Mouse (Mus musculus) lung, embryonic 14.5 days (tissue): ENCODE data around the gene Adck2. TPM values are rescaled to one million over a fixed set of nuclear protein-coding genes. Genes with fewer than 3 reads are reported as not detected.

Experiments used
- ATAC-seq: fragments of 200-750 bp; cut with Nextera tagmentation; 2 replicates; pipeline ENCODE4 v1.8.0; 2017; ENCODE audit warnings: mild to moderate bottlenecking, moderate TSS enrichment, moderate library complexity; ENCODE audit not compliant: insufficient read depth
- DNase-seq: peaks from one replicate; pipeline ENCODE4 v3.0.0-alpha.2; 2015
- H3K27ac ChIP-seq: fragments of 300-500 bp; sonication (generic); 2 replicates; pipeline ENCODE4 v1.5.1; 2014; ENCODE audit warnings: low read depth, mild to moderate bottlenecking, moderate library complexity
- H3K27me3 ChIP-seq: fragments of 300-500 bp; sonication (generic); 2 replicates; pipeline ENCODE4 v1.6.1; 2014; ENCODE audit warnings: low read length, control low read depth; ENCODE audit not compliant: insufficient read depth
- H3K36me3 ChIP-seq: fragments of 300-500 bp; sonication (generic); 2 replicates; pipeline ENCODE4 v1.6.1; 2014; ENCODE audit warnings: control low read depth; ENCODE audit not compliant: insufficient read depth
- H3K4me1 ChIP-seq: fragments of 300-500 bp; sonication (generic); 2 replicates; pipeline ENCODE4 v1.6.1; 2014; ENCODE audit warnings: antibody characterized with exemption, control low read depth; ENCODE audit not compliant: insufficient read depth
- H3K4me2 ChIP-seq: fragments of 300-500 bp; sonication (generic); 2 replicates; pipeline ENCODE4 v1.6.1; 2014; ENCODE audit warnings: mild to moderate bottlenecking
- H3K4me3 ChIP-seq: fragments of 300-500 bp; sonication (generic); 2 replicates; pipeline ENCODE4 v1.5.1; 2014; ENCODE audit warnings: low read depth, low read length
- H3K9ac ChIP-seq: fragments of 300-500 bp; sonication (generic); 2 replicates; pipeline ENCODE4 v1.6.1; 2014
- H3K9me3 ChIP-seq: fragments of 300-500 bp; sonication (generic); 2 replicates; pipeline ENCODE4 v1.6.1; 2016; ENCODE audit warnings: low read depth, low read length, control low read depth
- CTCF ChIP-seq: IDR thresholded peaks from 2 replicates; pipeline ENCODE4 v1.5.1; 2016; ENCODE audit warnings: antibody characterized with exemption, low read depth
- WGBS: fragments of 180-500 bp; shearing (Covaris S2); extraction: QIAGEN DNeasy Blood & Tissue Kit; methylation state at CpG from one replicate; pipeline ENCODE4 v1.1.7; 2014; 5-methylcytosine and 5-hydroxymethylcytosine counted together
- polyA plus RNA-seq: library from polyadenylated mRNA; unstranded; fragments of >200 nt; fragmentation: Nextera tagmentation; extraction: Ambion mirVana; gene quantifications from 2 replicates; pipeline ENCODE4 v1.2.1, GENCODE M21; 2014

Adck2 gene
- polyA plus RNA-seq, 1 experiment from 2014 or later: 21.8 TPM

DNA sequence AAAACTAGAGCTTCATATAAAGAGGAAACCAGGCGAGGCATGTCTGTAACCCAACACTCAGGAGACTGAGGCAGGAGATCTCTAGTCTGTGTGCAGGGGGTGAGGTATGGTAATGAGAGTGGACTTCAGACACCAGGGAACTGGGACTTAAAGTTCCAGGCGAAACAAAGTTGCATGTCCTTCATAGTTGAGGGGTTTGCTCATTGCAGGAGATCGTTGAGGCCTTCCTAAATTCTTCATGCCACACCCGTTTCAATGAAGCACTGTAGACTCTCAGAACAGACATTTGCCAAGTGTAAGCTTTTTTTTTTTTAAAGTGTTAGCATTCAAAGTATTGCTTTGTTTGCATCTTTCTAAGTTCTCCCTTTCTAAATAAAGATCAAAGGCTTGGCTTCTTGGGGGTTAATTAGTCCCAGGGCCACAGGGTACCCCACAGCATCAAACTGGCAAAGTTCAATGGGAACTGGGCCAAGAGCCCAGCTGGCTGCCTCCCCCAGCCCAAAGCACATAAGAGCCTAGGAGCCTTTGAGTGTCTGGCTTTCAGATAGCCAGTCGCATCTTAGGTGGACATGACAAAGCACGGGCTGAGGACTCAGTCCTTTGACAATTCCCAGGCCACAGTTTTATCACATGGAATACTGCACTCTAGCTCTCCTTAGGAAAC lies 14.3 kb upstream of the Adck2 start:
- peak overlapping the region; percentile 16; the same call in 1 of the 2 replicates for H3K27ac ChIP-seq

DNA sequence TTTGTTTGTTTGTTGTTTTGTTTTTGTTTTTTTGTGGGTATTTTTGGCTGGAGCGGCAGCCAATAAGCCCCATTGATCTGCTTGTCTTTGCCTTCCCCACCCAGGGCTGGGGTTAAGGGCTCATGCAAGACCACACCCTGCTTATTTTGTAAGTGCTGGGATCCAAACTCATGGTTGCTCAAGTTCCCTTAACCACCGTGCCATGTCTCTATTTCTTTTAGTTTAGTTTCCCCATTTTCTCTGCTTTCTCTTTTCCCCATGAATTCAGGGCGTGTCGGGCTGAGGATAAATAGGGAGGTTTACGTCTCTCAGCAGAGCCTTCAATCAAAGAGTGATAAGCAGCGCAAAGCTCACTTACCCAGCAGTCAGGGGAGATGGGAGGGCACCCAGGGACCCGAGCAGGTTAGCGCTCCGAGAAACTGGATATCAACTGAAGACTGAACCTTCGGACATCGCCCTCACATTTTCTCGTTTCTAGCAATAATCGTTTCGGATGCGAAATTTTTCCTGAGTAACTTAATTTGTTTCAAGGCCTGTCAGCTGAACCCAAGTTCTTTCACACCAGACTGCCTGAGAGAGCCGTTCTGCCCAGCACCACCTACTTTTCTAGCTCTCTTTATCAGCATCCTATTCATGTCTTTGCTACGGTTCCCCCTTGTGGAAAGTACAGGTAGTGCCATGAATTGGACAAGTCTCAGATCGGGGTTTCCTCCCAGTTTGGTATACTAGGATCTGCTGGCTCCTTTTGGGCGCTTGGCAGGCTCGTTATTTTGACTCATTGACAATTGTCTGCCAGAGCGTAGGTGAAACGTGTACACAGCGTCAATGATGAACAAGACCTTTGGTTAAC lies 11.3 kb upstream of the Adck2 start:
- 15% methylated on average over 23 of the region's 23 CpGs for WGBS
- H3K27ac ChIP-seq: no peak overlapping the region
- H3K4me3 ChIP-seq: no peak overlapping the region
- no peaks in the 10 kb centered on the region for H3K36me3 ChIP-seq
- peak; percentile 31; the same call in 1 of the 2 replicates for ATAC-seq
- H3K4me2 ChIP-seq: peak overlapping the region; percentile 50
- H3K9me3 ChIP-seq: no peaks in the 10 kb centered on the region
- peaks cover 11% of the 10 kb centered on the region for H3K4me1 ChIP-seq
- TF ChIP-seq CTCF: peak; percentile 91
- H3K27me3 ChIP-seq: no peaks in the 10 kb centered on the region
- DNase-seq: peak; percentile 95
- no peak overlapping the region for H3K9ac ChIP-seq

More for the DNA sequence above, 14.3 kb upstream of the Adck2 start:
- Histone ChIP-seq H3K4me2 (no peak overlapping the region), H3K9me3 (no peaks in the 10 kb centered on the region), H3K36me3 (no peaks in the 10 kb centered on the region), H3K4me1 (peaks cover 28% of the 10 kb centered on the region), H3K9ac (no peak overlapping the region), H3K4me3 (no peak overlapping the region), H3K27me3 (no peaks in the 10 kb centered on the region)
- 34% methylated on average over 6 of the region's 6 CpGs for WGBS
- no peak for TF ChIP-seq CTCF
- no peak for ATAC-seq
- peak; percentile 59 for DNase-seq

DNA sequence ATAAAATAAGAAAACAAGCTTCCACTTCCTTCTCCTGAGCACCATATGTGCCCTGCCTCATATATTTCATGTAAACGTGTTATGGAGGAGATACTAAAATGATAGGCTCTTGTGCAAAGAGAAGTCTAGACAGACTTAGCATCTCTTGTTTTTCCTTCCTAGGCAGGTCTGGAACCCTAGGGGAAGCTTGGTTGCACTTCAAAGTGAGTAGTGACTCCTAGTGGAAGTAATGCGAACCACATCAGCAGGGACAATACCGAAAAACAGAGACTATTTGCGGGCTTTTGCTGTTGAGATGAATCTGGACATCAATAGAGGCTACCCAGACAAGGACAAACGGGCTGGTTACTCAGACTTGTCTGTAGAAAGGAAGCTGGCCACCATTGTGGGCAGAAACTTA lies 6.1 kb upstream of the Adck2 start:
- 10% methylated on average over 5 of the region's 5 CpGs for WGBS
- TF ChIP-seq CTCF: peak; percentile 89
- 0 out of 2 replicates have a peak, but pooled peaks have one; percentile 18 for ATAC-seq
- no peaks in the 10 kb centered on the region for H3K36me3 ChIP-seq
- no peak overlapping the region for H3K4me2 ChIP-seq
- no peaks in the 10 kb centered on the region for H3K27me3 ChIP-seq
- H3K9me3 ChIP-seq: no peaks in the 10 kb centered on the region
- H3K9ac ChIP-seq: no peak overlapping the region
- DNase-seq: peak; percentile 85
- no peak overlapping the region for H3K27ac ChIP-seq
- H3K4me1 ChIP-seq: no peaks in the 10 kb centered on the region
- no peak overlapping the region for H3K4me3 ChIP-seq

DNA sequence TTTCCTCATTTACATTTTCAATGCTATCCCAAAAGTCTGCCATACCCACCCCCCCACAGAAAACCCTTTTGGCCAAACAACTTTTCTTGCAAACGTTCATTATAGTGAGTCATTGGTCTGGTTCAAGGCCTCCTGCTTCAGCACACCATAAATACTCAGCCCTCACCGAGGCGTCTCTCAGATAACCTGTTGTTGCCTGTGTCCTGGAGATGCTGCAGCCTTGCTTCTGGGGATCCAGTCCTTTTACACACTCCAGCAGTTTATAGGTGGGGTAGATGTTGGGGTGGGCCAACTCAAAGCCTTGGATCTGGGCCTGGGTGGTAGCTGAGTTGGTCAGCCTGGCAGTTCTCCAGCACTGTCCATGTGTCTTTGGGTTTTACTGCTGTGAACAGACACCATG lies 3.2 kb upstream of the Adck2 start:
- TF ChIP-seq CTCF: no peak
- Histone ChIP-seq H3K27ac (no peak overlapping the region), H3K4me3 (no peak overlapping the region), H3K4me1 (0 out of 2 replicates have a peak, but pooled peaks cover 4% of the 10 kb centered on the region), H3K27me3 (no peaks in the 10 kb centered on the region), H3K9ac (no peak overlapping the region), H3K36me3 (no peaks in the 10 kb centered on the region), H3K9me3 (no peaks in the 10 kb centered on the region), H3K4me2 (no peak overlapping the region)
- WGBS: 65% methylated on average over 3 of the region's 3 CpGs
- no peak for ATAC-seq
- no peak for DNase-seq

DNA sequence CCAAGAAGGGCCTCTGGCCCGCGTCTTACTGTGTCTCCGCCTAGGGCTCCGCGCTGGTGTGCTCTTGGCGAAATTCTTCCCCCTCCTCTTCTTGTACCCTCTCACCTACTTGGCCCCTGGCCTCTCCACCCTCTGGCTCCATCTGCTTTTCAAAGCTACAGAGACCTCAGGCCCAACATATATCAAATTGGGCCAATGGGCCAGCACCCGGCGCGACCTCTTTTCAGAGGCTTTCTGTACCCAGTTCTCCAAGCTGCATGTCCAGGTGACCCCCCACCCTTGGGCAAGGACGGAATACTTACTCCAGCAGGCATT lies 839 bp downstream of the Adck2 start:
- Histone ChIP-seq H3K4me2 (peak overlapping the region; percentile 71), H3K9ac (peak overlapping the region; percentile 72), H3K36me3 (peaks cover 8% of the 10 kb centered on the region), H3K4me1 (0 out of 2 replicates have a peak, but pooled peaks cover 4% of the 10 kb centered on the region), H3K27ac (peak overlapping the region; percentile 90; the same call in 1 of the 2 replicates), H3K27me3 (no peaks in the 10 kb centered on the region), H3K9me3 (no peaks in the 10 kb centered on the region), H3K4me3 (peak overlapping the region; percentile 74)
- no peak for TF ChIP-seq CTCF
- ATAC-seq: peak; percentile 39; the same call in 1 of the 2 replicates
- 22% methylated on average over 10 of the region's 10 CpGs for WGBS
- no peak for DNase-seq

DNA sequence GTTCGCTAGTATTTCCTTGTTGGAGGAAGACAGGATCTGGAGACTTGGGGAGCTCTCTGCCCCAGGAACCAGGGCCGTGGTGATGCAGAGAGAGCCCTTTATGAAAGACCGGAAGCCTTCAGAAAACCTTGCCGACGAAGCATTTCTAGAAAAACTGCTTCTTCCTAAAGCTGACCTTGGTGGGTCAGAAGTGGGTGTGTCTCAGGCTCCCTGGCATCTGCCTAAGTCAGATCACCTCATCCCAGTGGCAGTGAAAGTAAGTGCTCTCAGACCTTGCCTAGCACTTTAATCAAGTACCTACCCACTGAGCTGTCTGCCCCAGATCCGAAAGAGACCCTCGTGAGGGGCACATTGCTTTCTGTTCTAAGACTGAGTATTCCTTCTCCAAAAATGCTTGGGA lies 1.3 kb downstream of the Adck2 start:
- no peaks in the 10 kb centered on the region for H3K27me3 ChIP-seq
- ATAC-seq (no peak), DNase-seq (no peak)
- 0 out of 2 replicates have a peak, but pooled peaks cover 4% of the 10 kb centered on the region for H3K4me1 ChIP-seq
- H3K4me3 ChIP-seq: peak overlapping the region; percentile 74
- no peaks in the 10 kb centered on the region for H3K9me3 ChIP-seq
- H3K4me2 ChIP-seq: peak overlapping the region; percentile 71
- H3K9ac ChIP-seq: peak overlapping the region; percentile 72
- TF ChIP-seq CTCF: no peak
- peaks cover 8% of the 10 kb centered on the region for H3K36me3 ChIP-seq
- WGBS: 68% methylated on average over 7 of the region's 7 CpGs
- H3K27ac ChIP-seq: no peak overlapping the region

DNA sequence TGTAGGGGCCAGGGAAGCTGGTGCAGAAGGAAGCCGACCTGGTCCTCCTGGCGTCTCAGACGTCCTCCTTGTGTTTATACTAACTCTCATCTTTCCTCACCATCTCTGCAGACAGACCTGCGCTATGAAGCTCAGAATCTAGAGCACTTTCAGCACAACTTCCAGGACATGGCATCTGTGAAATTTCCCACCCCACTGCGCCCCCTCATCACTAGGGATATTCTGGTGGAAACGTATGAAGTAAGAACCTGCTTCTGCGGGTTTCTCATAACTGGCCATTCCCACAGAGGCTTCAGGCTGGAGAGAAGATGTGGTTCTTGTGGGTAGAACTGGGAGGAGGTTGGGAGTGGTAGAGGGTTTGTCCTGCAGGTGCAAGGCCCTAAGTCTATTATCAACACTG lies 5.9 kb downstream of the Adck2 start:
- Histone ChIP-seq H3K36me3 (peaks cover 25% of the 10 kb centered on the region), H3K4me1 (0 out of 2 replicates have a peak, but pooled peaks cover 4% of the 10 kb centered on the region), H3K27me3 (no peaks in the 10 kb centered on the region), H3K4me3 (no peak overlapping the region), H3K9me3 (no peaks in the 10 kb centered on the region), H3K27ac (no peak overlapping the region), H3K9ac (no peak overlapping the region), H3K4me2 (no peak overlapping the region)
- ATAC-seq: no peak
- WGBS: 78% methylated on average over 7 of the region's 7 CpGs
- no peak for DNase-seq
- no peak for TF ChIP-seq CTCF
